Mouse (Mus musculus) cerebellum, adult 11-12 months (tissue): ENCODE measurements around the gene Ccdc62.
A peak's percentile ranks its signal among the peaks of the same experiment; 100 is the strongest.

Experiments
- DNase-seq: peaks from one replicate; pipeline ENCODE4 v3.0.0; 2022

Ccdc62 gene

GRCm38 (mm10) chr5:123938479-123938878 lies 8.0 kb downstream of the Ccdc62 start:
- no peak for DNase-seq

DNA sequence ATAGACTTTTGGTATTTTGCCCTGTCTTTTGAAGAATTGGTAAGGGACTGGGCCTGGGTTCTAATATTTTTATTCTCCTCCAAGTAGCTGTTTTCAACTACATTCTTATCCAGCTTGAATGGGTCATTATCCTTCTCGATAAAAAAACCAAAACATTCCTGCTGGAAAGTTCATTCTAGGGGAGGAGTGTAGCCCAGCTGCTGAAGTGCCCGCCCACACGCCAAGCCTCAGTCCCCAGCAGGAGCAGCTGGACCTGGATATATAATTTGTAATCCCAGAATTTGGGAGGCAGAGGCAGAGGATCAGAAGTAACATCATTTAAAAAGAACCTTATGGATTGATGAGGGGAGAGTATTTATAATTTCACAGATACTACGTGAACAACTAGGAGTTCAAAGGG lies 16.1 kb downstream of the Ccdc62 start:
- DNase-seq, result no peak

- no peak for DNase-seq
Measured at GRCm38 (mm10) chr5:123947041-123947761, 16.7 kb downstream of the Ccdc62 start.

DNA sequence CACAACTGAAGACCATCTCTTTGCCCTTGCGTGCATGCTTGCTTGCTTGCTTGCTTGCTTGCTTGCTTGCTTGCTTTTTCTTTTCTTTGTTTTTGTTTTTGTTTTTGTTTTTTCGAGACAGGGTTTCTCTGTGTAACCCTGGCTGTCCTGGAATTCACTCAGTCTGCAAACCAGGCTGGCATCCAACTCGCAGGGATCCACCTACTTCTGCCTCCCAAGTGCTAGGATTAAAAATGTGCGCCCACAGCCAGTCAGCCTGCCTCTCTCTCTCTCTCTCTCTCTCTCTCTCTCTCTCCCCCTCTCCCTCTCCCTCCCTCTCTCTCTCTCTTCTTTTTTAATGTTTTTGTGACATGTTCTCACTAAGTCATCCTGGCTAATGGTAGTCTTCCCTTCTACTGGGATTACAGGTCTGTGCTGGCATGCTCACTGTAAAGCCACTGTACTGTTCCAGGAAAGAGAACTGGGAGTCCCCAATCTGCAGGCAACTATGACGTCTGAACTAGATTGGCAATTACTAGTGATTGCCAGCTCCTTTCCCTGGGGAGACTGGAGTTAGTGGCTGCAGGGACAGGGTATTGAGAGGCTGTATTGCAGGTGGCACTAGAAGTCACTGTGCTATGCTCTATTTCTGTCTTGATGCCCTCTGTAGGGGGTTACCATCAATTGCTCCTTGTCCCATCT lies 22.0 kb downstream of the Ccdc62 start:
- DNase-seq, result no peak

- no peak for DNase-seq
Measured at GRCm38 (mm10) chr5:123957213-123957612, 26.7 kb downstream of the Ccdc62 start.

DNA sequence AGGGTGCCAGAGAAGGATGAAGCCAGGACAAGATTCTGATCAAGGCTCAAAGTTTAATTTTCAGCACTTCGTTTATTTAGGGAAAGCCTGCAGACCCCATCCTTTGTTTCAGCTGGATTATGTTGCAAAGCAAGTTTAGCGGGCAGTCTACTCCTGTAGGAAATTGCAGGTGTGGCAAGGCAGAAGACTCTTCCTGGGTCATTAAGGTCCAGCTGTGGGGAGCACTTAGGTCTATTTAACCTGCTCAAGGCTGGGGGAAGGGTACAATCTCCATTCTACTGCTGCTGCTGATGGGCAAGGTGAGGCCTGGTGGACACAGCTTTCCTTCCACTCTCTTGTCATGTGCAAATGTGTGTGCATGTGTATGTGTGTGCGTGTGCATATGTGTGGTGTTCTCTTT lies 28.5 kb downstream of the Ccdc62 start:
- DNase-seq, result no peak

DNA sequence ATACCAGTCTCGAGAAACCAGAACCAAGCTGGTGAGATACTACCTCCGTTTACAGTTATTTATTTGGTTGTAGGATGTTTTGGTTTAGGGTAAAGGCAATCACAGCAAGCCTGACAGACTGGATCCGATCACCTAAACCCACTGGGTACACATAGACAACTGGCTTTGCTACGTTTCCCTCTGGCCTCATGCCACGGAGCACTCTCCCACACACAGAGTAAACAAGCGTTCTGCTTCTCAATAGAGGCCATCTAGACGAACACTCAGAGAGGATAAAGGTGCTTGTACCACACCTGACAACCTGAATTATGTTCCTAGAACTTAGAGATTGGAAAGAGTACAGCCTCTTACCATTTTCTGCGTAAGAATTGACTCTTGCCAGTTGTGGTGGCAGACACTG lies 29.6 kb downstream of the Ccdc62 start:
- DNase-seq, result no peak

GRCm38 (mm10) chr5:123961046-123961445 lies 30.6 kb downstream of the Ccdc62 start:
- no peak for DNase-seq

GRCm38 (mm10) chr5:123964208-123964607 lies 33.7 kb downstream of the Ccdc62 start:
- DNase-seq, result no peak

- no peak for DNase-seq
Measured at GRCm38 (mm10) chr5:123966759-123967158, 36.3 kb downstream of the Ccdc62 start.

- DNase-seq, result no peak
Measured at GRCm38 (mm10) chr5:123968468-123968867, 38.0 kb downstream of the Ccdc62 start.

GRCm38 (mm10) chr5:123969216-123969615 lies 38.7 kb downstream of the Ccdc62 start:
- no peak for DNase-seq

GRCm38 (mm10) chr5:123970576-123970975 lies 40.1 kb downstream of the Ccdc62 start:
- DNase-seq, result no peak

- DNase-seq, result no peak
Measured at GRCm38 (mm10) chr5:123972453-123972852, 42.0 kb downstream of the Ccdc62 start.

- peak; percentile 79 for DNase-seq
Measured at GRCm38 (mm10) chr5:123973299-123974178, 43.1 kb downstream of the Ccdc62 start, which contains the start of gene Hip1r. Gene Hip1r (plus strand): TSS chr5:123973628.

DNA sequence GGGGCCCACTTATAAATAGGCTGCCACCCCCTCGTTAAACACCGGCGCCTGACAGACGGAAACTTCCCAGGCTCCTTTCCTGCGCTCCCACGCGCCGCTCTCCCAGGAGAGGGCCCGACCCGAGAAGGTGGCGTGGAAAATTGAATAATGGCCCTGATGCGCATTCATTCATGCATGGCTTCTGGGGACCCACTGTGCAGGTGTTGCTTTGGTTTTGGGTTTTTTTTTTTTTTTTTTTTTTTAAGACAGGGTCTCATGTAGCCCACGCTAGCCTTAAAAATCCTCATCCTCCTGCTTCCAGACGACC lies 43.7 kb downstream of the Ccdc62 start:
- no peak for DNase-seq

GRCm38 (mm10) chr5:123974616-123975111 lies 44.2 kb downstream of the Ccdc62 start:
- peak; percentile 31 for DNase-seq

- no peak for DNase-seq
Measured at GRCm38 (mm10) chr5:123975668-123976180, 45.2 kb downstream of the Ccdc62 start.

- DNase-seq, result no peak
Measured at GRCm38 (mm10) chr5:123977231-123977630, 46.8 kb downstream of the Ccdc62 start.

- DNase-seq, result no peak
Measured at GRCm38 (mm10) chr5:123978131-123978530, 47.7 kb downstream of the Ccdc62 start.

DNA sequence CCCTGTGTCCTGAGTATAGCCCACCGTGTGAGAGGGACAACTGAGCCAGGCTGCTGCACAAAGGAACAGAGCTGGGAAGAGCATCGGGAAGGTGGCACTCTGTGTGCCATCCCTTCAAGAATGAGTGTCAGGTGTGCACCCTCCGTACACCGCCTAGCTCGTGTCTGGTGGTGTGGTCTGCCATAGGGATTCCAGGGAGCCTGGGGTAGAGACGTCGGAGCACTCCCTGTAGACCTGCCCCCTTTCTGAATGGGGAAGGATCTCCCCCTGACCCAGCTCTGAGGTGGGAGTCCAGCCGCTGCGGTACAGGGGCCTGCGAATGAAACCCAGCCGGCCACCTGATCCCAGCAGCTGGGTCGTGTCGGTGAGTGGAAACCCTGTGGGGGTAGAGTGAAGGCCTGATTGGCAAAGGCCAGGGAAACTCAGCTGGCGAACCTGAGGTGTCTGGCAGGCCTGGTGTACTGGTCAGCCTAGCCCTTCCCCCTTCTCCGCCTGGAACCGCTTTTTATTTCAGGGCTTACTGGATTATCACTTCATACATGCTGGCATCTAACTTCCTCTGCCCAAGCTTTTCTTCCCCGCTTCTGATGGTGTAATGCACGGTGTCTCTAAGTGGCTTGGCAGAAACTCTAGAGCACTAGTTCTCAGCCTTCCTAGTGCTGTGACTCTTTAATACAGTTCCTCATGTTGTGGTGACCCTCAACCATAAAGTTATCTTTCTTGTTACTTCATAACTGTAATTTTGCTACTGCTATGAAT lies 48.9 kb downstream of the Ccdc62 start:
- DNase-seq, result no peak

DNA sequence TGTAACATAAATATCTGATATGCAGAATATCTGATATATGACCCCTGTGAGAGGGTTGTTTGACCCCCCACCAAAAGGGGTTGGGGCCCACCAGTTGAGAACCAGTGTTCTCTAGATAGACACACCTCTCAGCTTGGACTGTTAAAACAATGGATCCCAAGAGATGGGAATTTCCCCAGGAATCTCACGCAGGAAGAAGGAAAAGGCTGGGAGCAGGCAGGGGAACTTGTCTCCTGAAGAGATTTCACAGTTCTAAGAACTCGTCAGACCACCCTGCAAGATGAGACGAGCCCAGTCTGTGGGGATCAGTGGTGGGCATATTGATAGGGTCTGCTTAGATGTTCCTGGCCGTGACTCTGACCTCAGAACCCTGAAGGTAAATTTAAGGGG lies 49.5 kb downstream of the Ccdc62 start:
- DNase-seq, result no peak
